Mouse (Mus musculus) megakaryocyte-erythroid progenitor cell, adult 5-6 weeks (primary cell): ENCODE data around the gene Dgkd. TPM values are rescaled to one million over a fixed set of nuclear protein-coding genes. Genes with fewer than 3 reads are reported as not detected.
A peak's percentile ranks its signal among the peaks of the same experiment; 100 is the strongest.

ENCODE experiments used
- ATAC-seq: replicated peaks from 2 replicates; pipeline ENCODE4 v1.8.0; 2016; ENCODE audit warnings: mild to moderate bottlenecking, inconsistent platforms; ENCODE audit not compliant: severe bottlenecking, poor library complexity, low FRiP score, low TSS enrichment
- total RNA-seq, 2 experiments: library from RNA; stranded (forward) in 1 of 2; stranded (reverse) in 1 of 2; fragments of 200-1000, 215-1000 nt in 1 of 2; fragments of >200 nt in 1 of 2; fragmentation: Nextera tagmentation in 1 of 2; gene quantifications; 2 replicates each; pipeline ENCODE4 v1.2.3; 2014 to 2017

Dgkd gene
- total RNA-seq, 2 experiments from 2014 or later, result 26.8 to 42.1 TPM

- peak; percentile 56; the same call in 1 of the 2 replicates for ATAC-seq
Observed at GRCm38 (mm10) chr1:87847475-87848168, 5.5 kb upstream of the Dgkd start.

- no peak for ATAC-seq
Observed at GRCm38 (mm10) chr1:87848237-87848996, 4.7 kb upstream of the Dgkd start.

GRCm38 (mm10) chr1:87849278-87849677 is 3.8 kb upstream of the Dgkd start:
- ATAC-seq, result no peak

GRCm38 (mm10) chr1:87851344-87851743 is 1.7 kb upstream of the Dgkd start:
- no peak for ATAC-seq

GRCm38 (mm10) chr1:87852081-87852790 is 851 bp upstream of the Dgkd start:
- no peak for ATAC-seq

- ATAC-seq, result peak; percentile 25; the same call in 1 of the 2 replicates
Observed at GRCm38 (mm10) chr1:87853601-87854361, 694 bp downstream of the Dgkd start.

- peak; percentile 11; the same call in 1 of the 2 replicates for ATAC-seq
Observed at GRCm38 (mm10) chr1:87854411-87854810, 1.3 kb downstream of the Dgkd start.

- ATAC-seq, result no peak
Observed at GRCm38 (mm10) chr1:87854851-87855251, 1.8 kb downstream of the Dgkd start.

- no peak for ATAC-seq
Observed at GRCm38 (mm10) chr1:87855522-87855921, 2.4 kb downstream of the Dgkd start.

GRCm38 (mm10) chr1:87856823-87857222 is 3.7 kb downstream of the Dgkd start:
- ATAC-seq, result no peak

GRCm38 (mm10) chr1:87858031-87858430 is 4.9 kb downstream of the Dgkd start:
- ATAC-seq, result no peak

- no peak for ATAC-seq
Observed at GRCm38 (mm10) chr1:87858529-87858928, 5.4 kb downstream of the Dgkd start.

- no peak for ATAC-seq
Observed at GRCm38 (mm10) chr1:87863602-87864001, 10.5 kb downstream of the Dgkd start.

GRCm38 (mm10) chr1:87864889-87865288 is 11.8 kb downstream of the Dgkd start:
- ATAC-seq, result no peak

- ATAC-seq, result no peak
Observed at GRCm38 (mm10) chr1:87866672-87867071, 13.6 kb downstream of the Dgkd start.

- no peak for ATAC-seq
Observed at GRCm38 (mm10) chr1:87871546-87871945, 18.5 kb downstream of the Dgkd start.

- peak; percentile 56; the same call in 1 of the 2 replicates for ATAC-seq
Observed at GRCm38 (mm10) chr1:87873081-87873480, 20.0 kb downstream of the Dgkd start.

GRCm38 (mm10) chr1:87876065-87876464 is 23.0 kb downstream of the Dgkd start:
- ATAC-seq, result no peak

GRCm38 (mm10) chr1:87877552-87878283 is 24.6 kb downstream of the Dgkd start:
- no peak for ATAC-seq
